Mouse (Mus musculus) limb, embryonic 11.5 days (tissue): ENCODE data around the gene Ltb4r2. TPM values are rescaled to one million over a fixed set of nuclear protein-coding genes. Genes with fewer than 3 reads are reported as not detected.
A peak's percentile ranks its signal among the peaks of the same experiment; 100 is the strongest.

Experiments
- ATAC-seq: fragments of 200-750 bp; cut with Nextera tagmentation; 2 replicates; pipeline ENCODE4 v1.8.0; 2017; ENCODE audit warnings: low read depth; ENCODE audit not compliant: insufficient number of reproducible peaks, low FRiP score, low TSS enrichment
- DNase-seq: peaks from one replicate; pipeline ENCODE4 v3.0.0-alpha.2; 2015; ENCODE audit warnings: low spot score
- H3K27ac ChIP-seq: fragments of 300-500 bp; sonication (generic); replicated peaks from 2 replicates; pipeline ENCODE4 v1.5.1; 2014; ENCODE audit warnings: low read depth, mild to moderate bottlenecking, low read length
- H3K27me3 ChIP-seq: fragments of 300-500 bp; sonication (generic); 2 replicates; pipeline ENCODE4 v1.6.1; 2014; ENCODE audit warnings: mild to moderate bottlenecking, low read length, mixed read lengths; ENCODE audit not compliant: control insufficient read depth, insufficient read depth
- H3K36me3 ChIP-seq: fragments of 300-500 bp; sonication (generic); 2 replicates; pipeline ENCODE4 v1.6.1; 2014; ENCODE audit warnings: mild to moderate bottlenecking, low read length, moderate library complexity, mixed read lengths; ENCODE audit not compliant: control insufficient read depth, insufficient read depth
- H3K4me1 ChIP-seq: fragments of 300-500 bp; sonication (generic); 2 replicates; pipeline ENCODE4 v1.6.1; 2014; ENCODE audit warnings: low read length, mixed read lengths; ENCODE audit not compliant: control insufficient read depth, insufficient read depth
- H3K4me2 ChIP-seq: fragments of 300-500 bp; sonication (generic); 2 replicates; pipeline ENCODE4 v1.6.1; 2014; ENCODE audit warnings: low read depth, mild to moderate bottlenecking, moderate library complexity; ENCODE audit not compliant: severe bottlenecking
- H3K4me3 ChIP-seq: fragments of 300-500 bp; sonication (generic); 2 replicates; pipeline ENCODE4 v1.5.1; 2014; ENCODE audit warnings: low read depth, low read length
- H3K9ac ChIP-seq: fragments of 300-500 bp; sonication (generic); 2 replicates; pipeline ENCODE4 v1.6.1; 2014; ENCODE audit warnings: mild to moderate bottlenecking, low read length
- H3K9me3 ChIP-seq: fragments of 300-500 bp; sonication (generic); 2 replicates; pipeline ENCODE4 v1.6.1; 2016; ENCODE audit warnings: low read length; ENCODE audit not compliant: control insufficient read depth
- WGBS: fragments of 180-500 bp; shearing (Covaris S2); extraction: QIAGEN DNeasy Blood & Tissue Kit; methylation state at CpG from one replicate; pipeline ENCODE4 v1.1.7; 2014; 5-methylcytosine and 5-hydroxymethylcytosine counted together
- polyA plus RNA-seq: library from polyadenylated mRNA; unstranded; fragments of >200 nt; fragmentation: Nextera tagmentation; extraction: Ambion mirVana; gene quantifications from 2 replicates; pipeline ENCODE4 v1.2.1, GENCODE M21; 2014

The Ltb4r2 gene
- polyA plus RNA-seq: 0.39 and 0.68 TPM in 2 replicates

DNA sequence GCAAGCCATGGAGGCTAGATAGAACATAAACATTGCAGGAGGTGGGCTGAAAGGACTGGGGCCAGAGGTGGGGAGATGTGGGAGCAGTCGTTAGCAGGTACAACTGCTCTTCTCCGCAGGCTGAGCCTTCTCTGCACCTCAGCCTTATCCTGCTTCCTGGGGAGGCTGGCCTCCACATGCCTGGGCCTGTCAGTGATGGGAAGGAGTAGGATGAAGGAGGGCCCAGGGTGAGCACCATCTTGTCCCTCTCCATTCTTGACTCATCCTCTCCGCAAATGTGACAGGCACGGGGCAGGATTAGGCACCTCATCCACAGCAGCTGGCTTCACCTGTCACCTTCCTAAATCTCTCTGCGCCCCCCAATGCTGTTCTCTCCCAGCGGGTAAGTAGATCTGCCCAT is at the start of gene Ltb4r2:
Gene Ltb4r2 (plus strand): TSS at position 266 of the 400 bp plus-strand sequence.
- no peaks in the 10 kb centered on the region for H3K36me3 ChIP-seq
- ATAC-seq (no peak), DNase-seq (no peak)
- H3K4me3 ChIP-seq: peak within 1 kb of the TSS; percentile 51
- H3K9me3 ChIP-seq: no peaks in the 10 kb centered on the region
- H3K4me2 ChIP-seq: peak within 1 kb of the TSS; percentile 93
- H3K27ac ChIP-seq: no peak within 1 kb of the TSS
- H3K9ac ChIP-seq: peak within 1 kb of the TSS; percentile 70
- peaks cover 7% of the 10 kb centered on the region; the same call in 1 of the 2 replicates for H3K4me1 ChIP-seq
- peaks cover 11% of the 10 kb centered on the region for H3K27me3 ChIP-seq
- WGBS: 70% methylated on average over 6 of the region's 6 CpGs

- ATAC-seq (no peak), DNase-seq (no peak)
- H3K4me3 ChIP-seq: no peak overlapping the region
- no peak overlapping the region for H3K27ac ChIP-seq
- H3K4me1 ChIP-seq: no peaks in the 10 kb centered on the region
- peaks cover 7% of the 10 kb centered on the region for H3K27me3 ChIP-seq
- no peak overlapping the region for H3K9ac ChIP-seq
- WGBS: 83% methylated on average over 7 of the region's 7 CpGs
- no peaks in the 10 kb centered on the region for H3K36me3 ChIP-seq
- no peaks in the 10 kb centered on the region for H3K9me3 ChIP-seq
- H3K4me2 ChIP-seq: no peak overlapping the region
These were observed 49.4 kb upstream of the Ltb4r2 start for GRCm38 (mm10) chr14:55711786-55712185.

DNA sequence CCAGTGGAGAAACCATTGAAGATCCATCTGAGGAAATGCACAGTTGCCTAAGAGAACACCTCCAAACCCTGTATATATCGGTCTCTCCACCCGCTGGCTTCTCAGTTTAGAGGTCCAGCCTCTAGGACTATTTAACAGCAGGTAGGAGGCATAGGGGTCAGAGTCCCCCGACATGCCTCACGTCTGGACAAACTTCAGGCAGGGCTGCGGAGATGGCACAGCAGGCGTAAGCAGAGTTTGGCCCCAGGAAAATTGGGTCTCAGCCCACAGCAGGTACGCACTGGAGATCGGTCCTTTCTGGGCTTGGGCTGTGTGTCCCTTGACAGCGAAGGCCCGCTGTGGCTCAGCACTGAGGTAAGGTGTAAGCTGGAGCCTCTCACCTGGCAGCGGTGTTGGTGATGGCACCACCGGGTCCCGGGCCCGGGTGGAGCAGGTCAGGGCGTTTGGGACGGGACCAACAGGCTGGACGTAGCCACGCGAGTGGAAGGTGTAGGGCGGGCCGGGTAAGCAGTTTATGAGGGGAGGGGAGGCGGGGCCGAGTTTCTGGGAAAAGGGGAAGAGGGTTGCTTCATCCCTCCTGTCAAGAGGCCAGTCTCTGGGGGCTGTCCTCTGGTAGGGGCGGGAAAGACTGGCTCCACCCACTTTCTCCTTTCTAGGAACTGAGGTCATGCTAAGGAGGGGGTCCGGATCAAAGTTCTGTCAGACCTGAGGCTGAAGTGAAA is 48.1 kb upstream of the Ltb4r2 start:
- H3K4me2 ChIP-seq: peak overlapping the region; percentile 18; the same call in 1 of the 2 replicates
- DNase-seq (peak; percentile 29), ATAC-seq (0 out of 2 replicates have a peak, but pooled peaks have one; percentile 22)
- H3K36me3 ChIP-seq: no peaks in the 10 kb centered on the region
- H3K27me3 ChIP-seq: peaks cover 7% of the 10 kb centered on the region
- H3K9me3 ChIP-seq: no peaks in the 10 kb centered on the region
- no peaks in the 10 kb centered on the region for H3K4me1 ChIP-seq
- WGBS: 9% methylated on average over 25 of the region's 25 CpGs
- H3K9ac ChIP-seq: no peak overlapping the region
- H3K4me3 ChIP-seq: no peak overlapping the region
- H3K27ac ChIP-seq: no peak overlapping the region

- Histone ChIP-seq H3K27me3 (peaks cover 7% of the 10 kb centered on the region), H3K4me2 (peak within 1 kb of the TSS; percentile 18; the same call in 1 of the 2 replicates), H3K4me3 (no peak within 1 kb of the TSS), H3K36me3 (no peaks in the 10 kb centered on the region), H3K27ac (no peak within 1 kb of the TSS), H3K9ac (no peak within 1 kb of the TSS), H3K4me1 (no peaks in the 10 kb centered on the region), H3K9me3 (no peaks in the 10 kb centered on the region)
- DNase-seq: no peak
- WGBS: 12% methylated on average over 4 of the region's 4 CpGs
- ATAC-seq: no peak
These were observed 47.5 kb upstream of the Ltb4r2 start, which contains the start of gene Tgm1 for GRCm38 (mm10) chr14:55713729-55714122. Gene Tgm1, minus strand, starts transcription at chr14:55713926.

DNA sequence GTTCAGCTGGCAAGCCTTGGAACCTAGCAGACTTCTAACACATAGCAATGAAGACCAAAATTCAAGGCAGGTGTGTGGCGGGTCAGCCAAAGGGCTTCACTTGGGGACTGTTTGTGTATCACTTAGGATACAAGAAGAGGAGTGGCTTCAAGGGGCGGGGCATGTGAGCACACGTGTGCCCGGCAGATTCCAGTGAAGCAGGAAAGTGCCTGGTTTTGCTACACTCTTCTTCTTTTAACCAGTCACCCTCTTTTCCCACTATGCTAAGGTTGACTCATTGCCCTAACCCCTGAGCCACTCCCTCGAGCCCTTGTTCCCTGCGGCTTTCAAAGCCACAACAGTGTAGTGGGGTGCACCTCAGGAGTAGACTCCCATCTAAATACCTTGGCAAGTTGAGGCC is 46.3 kb upstream of the Ltb4r2 start:
- no peaks in the 10 kb centered on the region for H3K9me3 ChIP-seq
- DNase-seq: no peak
- peaks cover 7% of the 10 kb centered on the region for H3K27me3 ChIP-seq
- no peaks in the 10 kb centered on the region for H3K36me3 ChIP-seq
- H3K4me1 ChIP-seq: no peaks in the 10 kb centered on the region
- H3K4me3 ChIP-seq: no peak overlapping the region
- no peak overlapping the region for H3K4me2 ChIP-seq
- ATAC-seq: no peak
- 37% methylated on average over 6 of the region's 6 CpGs for WGBS
- H3K9ac ChIP-seq: no peak overlapping the region
- no peak overlapping the region for H3K27ac ChIP-seq

GRCm38 (mm10) chr14:55716271-55716670 is 45.0 kb upstream of the Ltb4r2 start:
- no peak overlapping the region for H3K9ac ChIP-seq
- no peaks in the 10 kb centered on the region for H3K9me3 ChIP-seq
- H3K27ac ChIP-seq: no peak overlapping the region
- no peak overlapping the region for H3K4me2 ChIP-seq
- peaks cover 7% of the 10 kb centered on the region for H3K27me3 ChIP-seq
- peaks cover 4% of the 10 kb centered on the region; the same call in 1 of the 2 replicates for H3K4me1 ChIP-seq
- DNase-seq (no peak), ATAC-seq (no peak)
- WGBS: 92% methylated on average over 6 of the region's 6 CpGs
- no peak overlapping the region for H3K4me3 ChIP-seq
- no peaks in the 10 kb centered on the region for H3K36me3 ChIP-seq

DNA sequence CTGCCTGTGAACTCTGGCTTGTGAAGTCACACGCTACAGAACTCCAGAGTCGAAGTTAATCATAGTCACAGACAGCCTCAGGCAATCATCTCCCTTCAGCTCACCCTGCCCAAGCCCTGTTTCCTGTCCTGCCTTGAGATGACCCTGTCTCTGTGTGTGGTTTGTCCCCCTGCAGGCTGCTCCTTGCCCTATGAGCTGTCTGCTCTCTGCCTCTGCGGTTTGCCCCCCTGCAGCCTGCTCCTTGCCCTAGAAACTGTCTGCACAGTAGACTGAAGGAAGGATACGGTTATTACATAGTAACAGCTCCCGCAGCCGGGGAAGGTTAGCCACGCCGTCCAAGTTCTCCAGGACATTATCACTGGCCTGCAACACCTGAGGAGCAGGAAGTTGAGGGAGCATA is 44.3 kb upstream of the Ltb4r2 start:
- Histone ChIP-seq H3K9me3 (no peaks in the 10 kb centered on the region), H3K9ac (no peak overlapping the region), H3K4me1 (peaks cover 6% of the 10 kb centered on the region; the same call in 1 of the 2 replicates), H3K4me3 (no peak overlapping the region), H3K36me3 (no peaks in the 10 kb centered on the region), H3K27me3 (peaks cover 7% of the 10 kb centered on the region), H3K27ac (no peak overlapping the region), H3K4me2 (no peak overlapping the region)
- WGBS: 81% methylated on average over 8 of the region's 8 CpGs
- ATAC-seq (no peak), DNase-seq (no peak)

GRCm38 (mm10) chr14:55719737-55720136 is 41.5 kb upstream of the Ltb4r2 start:
- no peaks in the 10 kb centered on the region for H3K27me3 ChIP-seq
- DNase-seq (no peak), ATAC-seq (no peak)
- no peaks in the 10 kb centered on the region for H3K9me3 ChIP-seq
- WGBS: 83% methylated on average over 6 of the region's 6 CpGs
- H3K4me3 ChIP-seq: no peak overlapping the region
- H3K27ac ChIP-seq: no peak overlapping the region
- H3K9ac ChIP-seq: no peak overlapping the region
- peaks cover 6% of the 10 kb centered on the region; the same call in 1 of the 2 replicates for H3K4me1 ChIP-seq
- no peaks in the 10 kb centered on the region for H3K36me3 ChIP-seq
- H3K4me2 ChIP-seq: no peak overlapping the region
